Mouse (Mus musculus): Measurements from ENCODE around the gene H2al1g. TPM values are rescaled to one million over a fixed set of nuclear protein-coding genes. Genes with fewer than 3 reads are reported as not detected.

The H2al1g gene
- polyA plus RNA-seq, 1 experiment from 2014 or later = not detected

DNA sequence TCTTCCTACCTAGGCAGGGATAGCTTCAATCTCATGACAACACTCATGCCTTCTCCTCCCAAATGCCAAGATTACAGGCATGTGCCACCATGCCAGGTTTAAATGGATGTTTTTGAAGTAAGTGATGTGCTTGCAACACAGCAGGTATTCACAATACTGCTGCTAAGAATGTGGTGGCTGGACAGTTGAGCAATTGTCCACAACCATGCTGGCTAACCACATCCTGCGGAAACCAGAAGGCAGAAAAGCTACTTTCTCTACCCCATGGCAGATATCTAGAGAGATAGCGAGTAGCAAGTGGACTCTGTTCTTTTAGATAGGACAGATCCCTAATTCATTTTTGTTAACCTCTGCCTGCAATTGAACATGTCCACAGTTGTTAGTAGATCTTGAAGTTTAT lies 43.2 kb downstream of the H2al1g start:
- no peak for ATAC-seq (ENCODE audit: low FRiP score)

DNA sequence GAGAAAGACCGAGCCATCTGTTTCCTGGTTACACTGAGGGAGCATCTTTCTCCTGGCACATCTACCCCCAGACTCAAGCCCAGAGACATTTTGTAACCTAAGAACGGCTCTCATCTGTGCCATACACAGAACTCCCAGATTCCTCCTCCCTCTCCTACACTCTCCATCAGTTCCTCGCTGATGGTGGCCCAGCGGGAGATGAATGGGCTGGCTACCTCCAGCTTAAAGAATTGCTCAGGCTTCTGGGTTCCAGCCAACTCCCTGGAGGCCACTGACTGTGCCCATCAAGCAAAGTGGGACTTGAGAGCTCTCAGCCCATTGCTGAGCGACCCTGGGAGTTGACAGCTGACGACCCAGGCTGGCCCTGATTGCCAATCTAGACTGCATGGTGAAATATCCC lies 45.8 kb downstream of the H2al1g start:
- Histone ChIP-seq H3K9ac (no peak overlapping the region), H3K4me1 (replicated peaks; ENCODE audit: control insufficient read depth, insufficient read depth, low read length) (peaks cover 5% of the 10 kb centered on the region; the same call in 1 of the 2 replicates), H3K27me3 (ENCODE audit: control insufficient read depth, insufficient read depth, low read length) (peaks cover 8% of the 10 kb centered on the region; the same call in 1 of the 2 replicates), H3K4me2 (replicated peaks) (no peak overlapping the region), H3K4me3 (replicated peaks; ENCODE audit: low read length) (no peak overlapping the region), H3K36me3 (replicated peaks; ENCODE audit: control insufficient read depth, insufficient read depth) (no peaks in the 10 kb centered on the region), H3K27ac (no peak overlapping the region), H3K9me3 (ENCODE audit: control insufficient read depth, low read length) (no peaks in the 10 kb centered on the region)
- ATAC-seq (ENCODE audit: low FRiP score) (peak; percentile 66; the same call in 1 of the 2 replicates), DNase-seq (ENCODE audit: low spot score) (peak; percentile 29)
- 40% methylated on average over 6 of the region's 6 CpGs for WGBS

More for the DNA sequence above, 43.2 kb downstream of the H2al1g start:
- WGBS = 93% methylated on average over 2 of the region's 2 CpGs
- no peak for DNase-seq (ENCODE audit: low spot score)
- Histone ChIP-seq H3K9ac (no peak overlapping the region), H3K4me1 (replicated peaks; ENCODE audit: control insufficient read depth, insufficient read depth, low read length) (peaks cover 5% of the 10 kb centered on the region; the same call in 1 of the 2 replicates), H3K36me3 (replicated peaks; ENCODE audit: control insufficient read depth, insufficient read depth) (no peaks in the 10 kb centered on the region), H3K9me3 (ENCODE audit: control insufficient read depth, low read length) (no peaks in the 10 kb centered on the region), H3K4me2 (replicated peaks) (no peak overlapping the region), H3K4me3 (replicated peaks; ENCODE audit: low read length) (no peak overlapping the region), H3K27ac (no peak overlapping the region), H3K27me3 (ENCODE audit: control insufficient read depth, insufficient read depth, low read length) (0 out of 2 replicates have a peak, but pooled peaks cover 6% of the 10 kb centered on the region)

DNA sequence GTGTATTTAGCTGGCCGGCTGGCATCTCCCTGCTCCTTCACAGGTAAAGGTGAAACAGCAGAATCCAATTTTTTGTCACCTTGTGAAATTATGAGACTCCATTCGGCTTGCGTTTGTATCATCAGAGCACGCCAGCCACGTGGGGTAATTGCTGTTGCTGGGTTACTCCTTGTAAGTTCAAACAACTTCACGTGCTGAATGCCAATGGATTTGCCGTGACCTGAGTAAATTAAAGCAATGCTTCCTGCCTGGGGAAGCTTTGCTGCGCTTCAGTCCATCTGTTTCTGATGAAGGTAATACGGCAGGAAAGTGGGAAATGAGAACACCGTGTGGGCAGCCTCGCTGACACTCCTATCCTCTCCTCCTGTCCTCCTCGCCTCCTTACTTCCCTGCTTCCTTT lies 47.1 kb downstream of the H2al1g start:
- H3K4me3 ChIP-seq (replicated peaks; ENCODE audit: low read length) = no peak overlapping the region
- H3K27me3 ChIP-seq (ENCODE audit: control insufficient read depth, insufficient read depth, low read length) = peaks cover 8% of the 10 kb centered on the region; the same call in 1 of the 2 replicates
- DNase-seq (ENCODE audit: low spot score) = peak; percentile 25
- ATAC-seq (ENCODE audit: low FRiP score) = no peak
- H3K9ac ChIP-seq = no peak overlapping the region
- WGBS = 50% methylated on average over 12 of the region's 12 CpGs
- H3K27ac ChIP-seq = no peak overlapping the region
- no peaks in the 10 kb centered on the region for H3K36me3 ChIP-seq (replicated peaks; ENCODE audit: control insufficient read depth, insufficient read depth)
- H3K4me1 ChIP-seq (replicated peaks; ENCODE audit: control insufficient read depth, insufficient read depth, low read length) = peaks cover 5% of the 10 kb centered on the region; the same call in 1 of the 2 replicates
- H3K9me3 ChIP-seq (ENCODE audit: control insufficient read depth, low read length) = no peaks in the 10 kb centered on the region
- H3K4me2 ChIP-seq (replicated peaks) = no peak overlapping the region

Other genes with a start within 250 kb of the H2al1g start
- gene H2al1a, start 19.0 kb upstream of the H2al1g start, polyA plus RNA-seq (2014; fragmentation: Nextera tagmentation; extraction: Ambion mirVana) = not detected in 2 replicates
- gene H2al1b, start 15.8 kb upstream of the H2al1g start, polyA plus RNA-seq (2014; fragmentation: Nextera tagmentation; extraction: Ambion mirVana) = not detected in 2 replicates
- gene H2al1c, start 12.6 kb upstream of the H2al1g start, polyA plus RNA-seq (2014; fragmentation: Nextera tagmentation; extraction: Ambion mirVana) = not detected in 2 replicates
- not detected in 2 replicates for gene H2al1d, start 9.4 kb upstream of the H2al1g start, polyA plus RNA-seq (2014; fragmentation: Nextera tagmentation; extraction: Ambion mirVana)
- not detected in 2 replicates for gene H2al1e, start 6.3 kb upstream of the H2al1g start, polyA plus RNA-seq (2014; fragmentation: Nextera tagmentation; extraction: Ambion mirVana)
- not detected in 2 replicates for gene H2al1f, start 3.1 kb upstream of the H2al1g start, polyA plus RNA-seq (2014; fragmentation: Nextera tagmentation; extraction: Ambion mirVana)
- gene H2al1h, start 3.2 kb downstream of the H2al1g start, polyA plus RNA-seq (2014; fragmentation: Nextera tagmentation; extraction: Ambion mirVana) = not detected in 2 replicates
- not detected in 2 replicates for gene H2al1i, start 6.4 kb downstream of the H2al1g start, polyA plus RNA-seq (2014; fragmentation: Nextera tagmentation; extraction: Ambion mirVana)
- not detected in 2 replicates for gene H2al1j, start 9.6 kb downstream of the H2al1g start, polyA plus RNA-seq (2014; fragmentation: Nextera tagmentation; extraction: Ambion mirVana)